Mouse (Mus musculus) thymus, postnatal 4 days (tissue): ENCODE data around the gene Ftcd.

ENCODE experiments used
- DNase-seq: peaks from one replicate; pipeline ENCODE4 v3.0.0; 2021

Ftcd gene

DNA sequence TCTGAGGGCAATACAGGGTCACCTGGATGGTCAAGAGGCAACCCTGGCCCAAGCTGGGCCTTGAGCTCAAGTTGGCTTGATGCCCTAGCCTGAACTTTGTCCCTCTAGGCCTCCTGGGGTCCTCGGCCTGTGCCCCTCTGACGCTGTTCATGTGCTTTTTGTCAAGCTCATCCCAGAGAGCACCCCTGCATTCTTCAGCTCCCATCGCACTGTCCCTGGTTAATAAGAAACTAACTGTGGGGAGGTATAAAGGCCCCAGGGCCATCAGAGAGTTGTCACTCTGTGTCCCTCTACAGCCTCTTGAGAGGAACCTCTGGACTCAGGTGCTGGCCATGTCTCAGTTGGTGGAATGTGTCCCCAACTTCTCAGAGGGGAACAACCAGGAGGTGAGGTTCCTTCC is at the start of gene Ftcd:
Gene Ftcd, plus strand, starts transcription at position 275 of the 400 bp plus-strand sequence.
- no peak for DNase-seq

DNA sequence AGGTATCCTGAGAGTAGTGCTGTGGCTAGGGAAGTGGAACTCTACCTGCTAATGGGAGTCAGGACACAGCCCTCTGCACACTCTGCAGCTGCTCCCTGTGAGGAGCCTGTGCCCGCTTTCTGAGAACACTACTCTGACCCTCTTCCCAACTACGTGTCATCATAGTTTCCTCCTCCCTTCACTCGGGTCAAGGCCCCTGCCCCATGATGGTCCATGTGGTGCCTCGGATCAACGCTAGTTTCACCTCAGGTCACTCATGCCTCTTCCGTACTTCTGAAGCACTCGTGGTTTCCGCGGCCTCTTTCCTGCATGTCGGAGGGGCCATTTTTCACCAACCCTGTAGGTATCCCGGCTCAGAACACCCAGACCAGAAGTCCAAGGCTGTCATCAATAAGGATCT is 44.5 kb upstream of the Ftcd start:
- DNase-seq = no peak

DNA sequence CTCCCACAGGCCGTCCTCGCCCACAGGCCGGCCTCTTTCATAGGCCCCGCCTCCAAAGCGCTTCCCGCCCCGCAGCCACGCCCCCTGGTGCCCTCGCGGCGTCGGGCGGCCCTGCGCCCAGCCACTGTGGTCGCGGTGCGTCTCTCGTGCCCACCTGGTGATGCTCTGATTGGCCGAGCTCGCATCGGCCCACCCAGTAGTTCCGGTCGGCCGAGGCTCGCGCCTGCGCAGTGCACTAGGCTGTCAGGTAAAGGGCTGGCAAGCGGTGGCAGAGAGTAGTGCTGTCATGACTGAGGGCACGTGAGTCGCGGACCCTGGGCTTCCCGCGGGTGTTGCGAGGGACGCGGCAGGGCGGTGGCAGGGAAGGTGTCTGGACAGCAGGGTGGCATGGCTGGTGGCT is 44.1 kb upstream of the Ftcd start, which contains the start of gene Lss:
Gene Lss, plus strand, starts transcription at position 214 of the 400 bp plus-strand sequence.
- DNase-seq = peak; percentile 98

DNA sequence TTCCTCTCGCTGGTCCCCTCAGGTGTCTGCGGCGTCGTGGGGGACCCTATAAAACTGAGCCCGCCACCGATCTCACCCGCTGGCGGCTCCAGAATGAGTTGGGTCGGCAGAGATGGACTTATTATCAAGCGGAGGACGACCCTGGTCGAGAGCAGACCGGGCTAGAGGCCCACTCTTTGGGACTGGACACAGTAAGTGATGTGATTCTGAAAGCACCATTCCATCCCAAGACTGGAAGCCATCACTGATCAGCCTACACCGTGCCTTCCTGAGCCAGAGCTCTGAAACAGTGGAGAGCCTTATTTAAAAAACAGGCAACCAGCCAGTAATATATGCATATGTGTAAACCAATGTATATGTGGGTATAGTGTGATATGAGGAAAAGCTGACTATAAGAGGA is 43.6 kb upstream of the Ftcd start:
- DNase-seq = no peak

DNA sequence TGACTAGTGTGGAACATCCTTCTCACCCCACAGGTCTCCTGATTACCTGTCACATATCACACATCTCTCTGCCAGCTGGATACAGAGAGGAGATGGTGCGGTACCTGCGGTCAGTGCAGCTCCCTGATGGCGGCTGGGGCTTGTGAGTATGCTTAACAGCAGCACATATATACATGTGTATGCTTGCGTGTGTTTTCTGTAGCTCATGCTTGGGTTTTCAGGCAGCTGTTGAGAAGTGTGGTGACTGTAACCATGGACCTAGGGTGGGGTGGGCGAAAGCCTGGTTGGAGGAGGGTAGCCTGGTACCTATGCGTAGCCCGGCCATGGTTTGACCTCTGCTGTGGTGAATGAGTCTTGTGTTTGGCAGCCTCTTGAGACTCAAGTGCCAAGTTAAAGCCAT is 39.9 kb upstream of the Ftcd start:
- DNase-seq = no peak

DNA sequence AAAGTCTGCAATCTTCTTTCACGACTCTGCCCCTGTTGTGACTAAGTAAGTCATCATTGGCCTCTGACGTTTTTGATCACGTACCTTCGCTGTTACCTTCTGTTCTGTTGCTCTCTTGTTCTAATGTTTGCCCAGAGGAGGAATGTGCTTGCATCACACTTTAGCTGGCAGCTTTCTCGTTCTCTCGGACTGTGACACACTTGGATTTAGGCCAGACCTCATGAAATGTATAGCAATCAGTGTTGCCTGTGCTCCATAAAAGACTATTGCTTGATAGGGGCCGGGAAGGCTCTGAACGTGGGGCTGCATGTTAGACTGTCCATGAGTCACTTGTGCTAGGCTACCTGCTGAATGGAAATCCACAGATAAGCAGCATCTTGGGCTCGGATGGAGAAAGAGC is 37.8 kb upstream of the Ftcd start:
- no peak for DNase-seq

DNA sequence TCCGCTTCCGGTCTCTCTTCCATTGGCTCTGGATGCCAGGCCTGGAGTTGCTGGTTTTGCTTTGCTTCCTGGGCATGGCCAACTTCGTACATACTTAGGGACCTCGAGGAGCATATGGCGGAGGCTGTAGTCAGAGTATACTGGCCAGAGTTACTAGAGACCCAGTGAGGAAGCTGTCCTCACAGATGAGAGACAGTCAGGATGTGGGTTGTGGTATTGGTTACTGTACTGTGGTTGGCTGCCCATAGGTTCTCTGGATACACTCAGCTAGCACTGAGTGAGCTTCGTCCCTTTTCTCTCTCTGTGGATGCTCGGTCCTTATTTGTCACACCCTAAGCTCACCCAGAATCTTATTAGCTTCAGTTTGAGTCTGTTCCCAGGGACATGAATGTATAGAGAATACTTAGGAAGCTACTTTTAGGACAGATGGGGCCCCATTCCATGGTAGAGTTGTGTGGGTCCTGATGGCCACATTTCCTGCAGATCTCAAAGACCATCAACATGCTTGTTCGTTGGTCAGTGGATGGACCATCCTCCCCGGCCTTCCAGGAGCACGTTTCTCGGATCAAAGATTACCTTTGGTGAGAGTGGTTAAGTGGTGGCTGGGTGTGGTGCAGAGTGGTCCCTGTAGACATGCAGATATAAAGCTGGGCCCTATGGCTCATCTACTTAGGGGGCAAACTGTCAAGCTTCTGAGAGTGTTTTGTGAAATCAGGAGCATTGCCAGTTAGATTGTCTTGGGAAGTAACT is 33.9 kb upstream of the Ftcd start:
- no peak for DNase-seq

DNA sequence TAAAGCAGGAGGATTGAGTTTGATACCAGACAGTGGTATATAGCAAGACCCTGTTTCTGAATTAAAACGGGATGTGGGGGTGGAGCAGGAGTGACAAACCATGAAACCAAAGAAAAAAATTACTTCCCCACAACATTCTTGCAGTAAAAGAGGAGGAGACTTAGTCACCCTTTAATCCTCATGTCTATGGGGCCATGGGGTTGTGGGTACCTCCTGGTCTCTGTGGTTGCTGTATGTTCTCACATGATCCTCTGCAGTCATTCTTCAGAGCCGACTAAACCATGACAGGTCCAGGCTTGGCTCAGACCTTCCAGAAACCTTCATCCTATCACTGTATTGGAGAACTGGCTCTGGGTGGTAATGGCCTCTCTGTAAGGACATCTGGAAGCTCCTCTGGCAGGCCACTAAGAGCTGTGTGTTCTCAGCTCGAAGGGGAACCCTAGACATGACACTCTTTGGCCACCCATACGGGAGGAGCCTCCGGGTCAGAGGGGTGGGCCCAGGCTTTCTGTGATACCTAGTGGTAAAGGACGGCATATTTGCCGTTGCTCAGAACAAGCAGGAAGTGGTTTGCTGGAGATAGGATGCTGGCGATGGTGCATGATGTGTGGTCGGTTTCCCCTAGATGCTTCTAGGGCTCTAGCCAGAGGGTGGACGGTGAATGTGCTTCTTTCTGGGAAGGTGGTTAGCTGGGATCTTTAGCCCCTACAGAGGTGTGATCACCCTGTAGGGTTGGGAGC is 32.6 kb upstream of the Ftcd start:
- peak; percentile 48 for DNase-seq

DNA sequence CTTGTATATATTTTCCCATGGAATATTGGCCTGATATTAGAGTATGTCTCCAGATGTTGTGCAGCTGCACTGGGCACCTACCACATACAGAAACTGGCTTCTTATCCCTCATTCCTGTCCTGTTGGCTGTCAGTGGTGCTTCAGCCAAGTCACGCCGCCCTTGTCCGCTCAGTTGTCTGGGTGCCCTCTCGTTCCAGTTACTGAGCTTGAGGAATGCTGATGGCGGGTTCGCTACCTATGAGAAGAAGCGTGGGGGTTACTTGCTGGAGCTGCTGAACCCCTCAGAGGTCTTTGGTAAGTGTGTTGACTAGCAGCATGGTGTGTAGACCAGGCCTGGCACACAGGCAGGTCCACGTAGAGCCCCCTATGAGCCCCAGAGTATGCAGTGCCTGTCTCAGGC is 28.9 kb upstream of the Ftcd start:
- no peak for DNase-seq

DNA sequence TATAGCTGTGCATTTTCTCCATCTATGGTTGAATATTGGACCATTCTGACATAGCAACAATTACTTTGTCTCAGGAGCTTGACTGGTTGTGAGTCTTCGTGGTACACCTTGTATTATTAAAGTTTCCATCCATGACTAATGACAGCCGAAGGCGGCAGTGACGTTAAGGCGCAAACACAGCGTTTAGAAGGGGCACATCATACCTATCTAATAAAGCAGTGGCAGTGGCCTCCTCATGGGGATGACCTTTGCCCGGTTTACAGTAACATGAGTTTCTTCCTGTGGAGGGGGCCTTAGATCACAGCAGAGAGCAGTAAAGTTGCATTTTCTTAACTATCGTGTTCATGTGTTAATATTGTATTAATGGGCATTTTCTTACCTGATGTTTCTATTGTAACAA is 27.2 kb upstream of the Ftcd start:
- no peak for DNase-seq

DNA sequence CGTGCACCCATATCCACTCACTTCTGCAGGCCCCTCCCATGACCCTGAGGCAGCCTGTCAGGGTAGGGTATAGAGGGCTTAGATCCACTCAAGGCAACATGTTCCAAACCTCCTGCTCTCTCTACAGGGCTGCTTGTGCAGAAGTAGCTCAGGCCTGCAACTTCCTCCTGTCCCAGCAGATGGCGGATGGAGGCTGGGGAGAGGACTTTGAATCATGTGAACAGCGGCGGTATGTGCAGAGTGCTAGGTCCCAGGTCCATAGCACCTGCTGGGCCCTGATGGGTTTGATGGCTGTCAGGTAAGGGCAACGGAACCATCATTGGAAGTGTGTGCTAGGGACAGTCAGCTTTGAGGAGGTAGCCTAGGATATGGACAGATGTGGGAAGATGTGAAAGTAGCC is 25.0 kb upstream of the Ftcd start:
- peak; percentile 34 for DNase-seq

DNA sequence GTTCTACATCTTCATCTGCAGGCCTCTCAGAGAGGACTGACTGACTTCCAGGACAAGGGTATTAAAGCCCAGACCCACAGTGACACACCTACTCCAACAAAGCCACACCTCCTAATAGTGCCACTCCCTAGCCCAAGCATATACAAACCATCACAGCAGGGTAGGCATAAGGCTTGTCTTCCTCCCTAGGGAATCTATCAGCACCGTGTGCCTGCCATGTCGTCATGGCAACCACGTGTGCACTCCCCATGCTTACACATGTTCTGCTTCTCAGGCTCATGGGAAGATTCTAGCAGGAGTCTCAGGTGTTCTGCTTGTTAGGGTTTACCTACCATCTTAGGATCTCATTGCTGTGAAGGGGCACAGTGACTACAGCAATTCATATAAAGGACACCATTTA is 23.9 kb upstream of the Ftcd start:
- no peak for DNase-seq

DNA sequence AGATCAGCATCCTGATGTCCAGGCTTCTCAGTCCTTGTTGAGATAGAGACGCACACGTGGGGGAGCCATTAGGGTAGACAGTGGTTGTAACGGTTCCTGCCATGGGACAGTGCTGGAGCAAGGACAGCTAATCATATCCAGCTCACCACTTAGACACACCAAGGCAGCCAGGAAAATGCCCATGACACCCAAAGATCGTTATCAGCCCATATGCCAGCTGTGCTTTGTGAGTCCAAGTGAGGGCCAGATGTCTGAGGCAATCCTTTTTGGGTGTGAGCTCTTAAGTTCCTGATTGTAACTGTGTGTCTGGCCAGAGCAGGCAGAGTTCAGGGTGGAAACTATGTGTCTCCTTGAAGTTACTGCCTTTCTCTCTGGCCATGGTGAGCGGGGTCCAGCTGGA is 21.4 kb upstream of the Ftcd start:
- DNase-seq = no peak

DNA sequence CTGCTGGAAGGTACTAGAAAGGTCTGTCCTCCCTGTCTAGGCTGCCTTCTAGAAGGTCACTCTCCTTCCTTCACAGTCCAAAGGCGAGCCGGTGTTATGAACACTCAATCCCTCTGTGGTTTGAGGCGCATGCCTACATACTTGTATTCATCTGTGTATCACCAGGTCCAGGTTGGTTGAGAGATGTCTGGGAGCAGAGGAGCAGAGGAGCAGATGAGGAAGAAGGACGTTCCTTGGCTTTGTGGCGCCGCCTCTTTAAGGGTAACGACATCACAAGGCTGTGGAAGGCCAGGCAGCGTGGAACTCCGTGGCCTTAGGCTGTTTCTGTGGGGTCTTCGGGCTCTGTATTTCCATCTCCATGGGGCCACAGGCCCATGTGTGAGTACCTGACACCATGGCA is 13.5 kb upstream of the Ftcd start, which contains the start of gene Spatc1l:
Gene Spatc1l, plus strand, starts transcription at position 301 of the 400 bp plus-strand sequence.
- DNase-seq = no peak

DNA sequence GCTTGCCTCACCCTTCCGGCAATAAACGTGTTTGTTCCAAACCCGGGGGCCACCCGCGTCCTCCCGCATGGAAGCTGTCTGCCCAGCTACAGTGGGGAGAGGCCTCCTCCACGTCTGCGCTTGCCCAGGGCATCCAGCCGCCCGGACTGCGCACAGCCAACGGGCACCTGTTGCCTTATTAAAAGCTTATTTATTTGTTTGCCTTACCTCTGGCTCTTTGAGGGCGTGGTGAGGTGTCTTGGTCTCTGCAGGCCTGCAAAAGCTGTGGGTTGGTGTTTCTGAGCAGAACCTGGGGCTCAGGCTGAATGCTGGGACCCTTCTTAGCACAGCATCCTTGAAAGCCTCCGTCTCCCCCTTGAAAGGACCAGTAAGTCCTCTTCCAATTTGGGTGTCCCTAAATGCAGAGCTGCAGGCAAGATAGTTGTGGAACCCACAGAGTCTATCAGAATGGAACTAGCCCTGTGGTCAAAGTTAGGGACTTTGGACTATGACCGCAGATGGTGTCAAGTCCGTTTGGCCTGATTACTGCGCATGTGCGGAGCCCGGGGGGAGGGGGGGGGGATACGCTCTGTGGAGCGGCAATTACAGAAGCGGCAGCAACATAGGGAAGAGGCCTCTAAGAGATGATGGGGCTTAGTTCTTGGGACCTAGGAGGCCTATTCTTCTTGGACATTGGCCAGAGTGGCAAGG is 5.3 kb upstream of the Ftcd start:
- no peak for DNase-seq

DNA sequence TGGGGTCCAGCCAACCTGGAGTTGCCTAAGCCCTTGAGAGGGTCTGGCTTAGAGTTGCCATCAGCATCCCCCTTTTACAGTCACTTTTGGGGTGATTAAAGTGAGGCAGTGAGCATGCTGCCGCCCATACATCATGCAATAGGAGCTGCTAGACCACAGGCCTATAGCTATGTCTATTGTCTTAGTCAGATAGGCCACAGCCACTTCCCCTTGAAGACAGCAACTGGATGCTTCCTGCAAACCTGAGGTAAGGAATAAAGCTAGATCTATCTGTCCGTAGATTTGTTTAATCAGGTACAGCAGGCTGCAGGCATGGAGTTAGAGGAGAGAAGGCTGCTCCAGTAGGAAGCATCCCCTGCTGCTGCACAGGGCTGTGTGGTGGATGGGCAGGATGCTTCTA is 4.4 kb upstream of the Ftcd start:
- no peak for DNase-seq

DNA sequence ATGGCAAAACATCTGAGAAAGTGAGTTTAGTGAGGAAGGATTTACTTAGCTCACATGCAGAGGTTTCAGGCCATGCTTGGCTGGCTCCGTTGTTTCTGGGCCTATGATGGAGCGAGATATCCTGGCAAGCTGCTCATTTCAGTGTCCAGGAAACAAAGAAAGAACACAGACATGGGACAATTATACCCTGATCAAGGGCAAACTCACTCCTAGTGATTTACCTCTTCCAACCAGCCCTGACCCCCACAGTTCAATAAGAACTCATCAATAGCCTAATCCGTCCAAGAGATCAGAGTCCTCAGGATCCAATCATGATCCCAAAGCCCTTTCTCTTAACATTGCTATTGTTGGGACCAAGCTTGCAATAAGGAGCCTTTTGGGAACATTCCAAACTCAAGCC is 3.3 kb upstream of the Ftcd start:
- DNase-seq = no peak

DNA sequence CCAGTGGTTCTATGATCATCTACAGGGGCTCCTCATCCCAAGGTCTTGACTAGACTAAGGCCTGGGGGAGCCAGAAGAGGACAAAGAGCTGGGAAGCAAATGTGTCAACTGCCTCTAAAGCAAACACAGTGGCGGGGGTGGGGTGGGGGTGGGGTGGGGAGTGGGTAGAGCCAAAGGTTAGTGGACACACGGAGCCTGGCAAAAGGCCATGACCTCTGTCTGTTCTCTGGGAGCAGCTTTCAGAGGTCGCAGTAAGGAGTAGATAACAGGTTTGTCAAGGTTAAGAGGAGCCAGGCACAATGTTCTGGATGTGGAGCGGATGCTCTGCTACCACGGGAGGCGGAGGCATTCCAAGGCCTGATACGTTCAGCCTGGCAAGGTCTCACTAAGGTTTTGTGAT is 1.5 kb downstream of the Ftcd start:
- DNase-seq = no peak

DNA sequence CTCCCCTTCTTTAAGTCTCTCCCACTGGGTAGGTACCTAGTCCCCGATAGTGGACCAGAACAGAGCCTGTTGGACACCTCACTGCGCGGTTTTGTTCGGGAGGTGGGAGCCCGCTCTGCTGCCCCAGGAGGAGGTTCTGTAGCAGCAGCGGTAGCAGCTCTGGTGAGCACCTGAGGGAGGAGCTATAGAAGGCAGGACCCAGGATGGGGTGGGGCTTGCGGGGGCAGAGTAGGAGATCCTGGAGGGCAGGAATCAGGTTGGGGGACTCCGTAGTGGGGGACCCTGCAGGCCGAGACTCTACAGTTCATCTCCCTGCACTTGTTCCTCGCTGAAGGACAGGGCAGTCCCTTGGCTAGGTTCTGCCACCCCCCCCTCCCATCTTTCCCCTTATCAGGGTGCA is 8.7 kb downstream of the Ftcd start:
- DNase-seq = no peak

DNA sequence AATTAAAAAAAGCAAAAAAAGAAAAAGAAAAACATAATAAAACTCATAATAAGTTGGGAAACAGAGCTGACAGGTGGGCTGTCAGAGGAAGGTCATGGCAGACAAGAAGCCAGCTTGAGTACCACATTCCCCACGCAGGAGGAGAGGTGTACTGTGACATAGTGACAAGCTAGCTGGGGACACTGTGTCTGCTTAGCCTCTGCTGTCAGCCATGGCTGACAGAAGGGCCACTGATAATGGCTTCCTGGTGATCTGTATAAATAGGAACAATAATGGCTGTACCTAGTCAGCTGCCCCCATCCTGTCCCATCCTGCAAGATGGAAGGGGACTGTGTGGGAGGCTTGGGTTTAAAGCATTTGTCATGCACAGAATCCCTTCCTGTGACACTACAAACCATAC is 10.7 kb downstream of the Ftcd start:
- DNase-seq = no peak

DNA sequence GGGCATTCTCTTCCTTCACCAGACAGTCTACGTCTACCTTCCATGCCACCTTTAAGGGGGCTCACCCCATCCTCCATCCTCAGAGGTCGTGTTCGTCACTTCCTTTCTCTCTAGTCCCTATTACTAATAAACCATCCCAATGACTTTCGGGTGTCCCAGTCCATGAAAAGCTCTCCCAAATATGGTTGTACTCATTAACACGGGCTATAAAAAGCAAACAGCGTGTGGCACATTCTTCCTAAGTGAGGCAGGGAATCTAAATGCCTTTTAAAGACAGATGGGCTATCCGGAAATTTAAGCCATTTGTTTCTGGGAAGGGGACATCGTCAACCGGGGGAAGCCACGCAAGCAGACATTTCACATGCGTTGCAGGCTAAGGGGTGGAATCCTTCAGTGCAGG is 14.7 kb downstream of the Ftcd start:
- DNase-seq = no peak

DNA sequence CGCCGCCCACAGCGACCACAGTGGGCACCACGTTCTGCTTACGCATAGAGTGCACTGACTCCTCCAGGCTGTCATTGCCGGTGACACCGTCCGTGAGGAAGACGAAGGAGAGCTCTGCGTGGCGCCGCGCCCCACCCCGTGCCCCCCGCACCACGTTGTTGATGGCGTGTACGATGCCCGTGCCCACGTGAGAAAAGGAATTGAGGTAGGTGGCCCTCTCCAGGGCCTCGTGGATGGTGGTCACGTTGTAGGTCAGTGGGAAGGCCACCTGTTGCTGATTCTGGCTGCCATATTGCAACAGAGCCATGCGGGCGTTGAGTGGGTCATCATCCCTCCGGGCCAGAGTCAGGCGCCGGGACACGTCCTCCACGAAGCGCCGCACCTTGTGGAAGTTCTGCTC is 20.9 kb downstream of the Ftcd start:
- DNase-seq = no peak

DNA sequence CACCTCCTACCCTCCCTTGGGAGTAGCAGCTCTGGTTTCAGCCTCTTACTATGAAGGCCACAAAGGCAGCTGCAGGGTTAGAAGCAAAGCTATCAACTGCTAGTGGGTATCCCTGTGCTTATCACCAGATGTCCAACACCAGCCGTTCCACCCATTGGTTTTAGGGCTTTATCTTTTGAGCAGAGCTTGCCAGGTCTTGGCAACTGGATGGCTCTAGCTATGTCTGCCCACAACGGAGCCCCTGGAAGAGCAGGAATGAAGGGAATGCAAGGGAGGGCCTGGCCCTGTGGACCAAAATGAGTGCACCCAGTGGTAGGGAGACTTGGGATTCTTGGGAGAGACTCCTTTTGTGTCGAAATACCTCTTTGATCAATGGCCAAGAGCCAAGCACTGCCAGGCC is 27.2 kb downstream of the Ftcd start:
- DNase-seq = no peak

DNA sequence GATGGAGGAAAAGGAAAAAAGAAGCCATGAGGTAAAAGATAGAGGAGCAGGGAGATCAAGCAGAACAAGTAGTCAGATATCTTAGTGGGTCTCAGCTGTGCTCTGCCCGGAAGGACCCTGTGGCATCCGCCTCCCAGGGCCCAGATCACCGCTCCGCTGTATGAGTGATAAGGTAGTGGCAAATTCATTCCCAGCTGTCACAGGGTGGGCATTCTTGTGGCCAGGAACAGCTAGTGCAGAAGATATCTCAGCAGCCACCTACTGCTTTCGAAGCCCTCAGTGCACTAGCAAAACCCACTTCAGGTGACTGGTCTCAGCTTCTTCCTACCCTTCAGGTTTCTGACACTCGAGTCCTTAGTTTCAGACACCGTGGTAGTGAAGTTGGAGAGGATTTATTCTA is 37.0 kb downstream of the Ftcd start:
- DNase-seq = no peak
